Mouse (Mus musculus) heart, adult 8-10 months (tissue): ENCODE results near the gene Rara. TPM values are rescaled to one million over a fixed set of nuclear protein-coding genes. Genes with fewer than 3 reads are reported as not detected.

Experiments
- DNase-seq: peaks from one replicate; pipeline ENCODE4 v3.0.0; 2022; ENCODE audit warnings: low spot score
- total RNA-seq, 4 experiments: library from RNA; stranded (reverse); gene quantifications; 2 replicates each; pipeline ENCODE4 v1.2.4; 2022

Gene Rara
- total RNA-seq, 4 experiments from 2014 or later = 10.8 to 13.5 (median 11.9) TPM

- no peak for DNase-seq
Measured at GRCm38 (mm10) chr11:98995987-98996386, 68.4 kb downstream of the Rara start.

- DNase-seq = no peak
Measured at GRCm38 (mm10) chr11:98997659-98998058, 70.0 kb downstream of the Rara start.

DNA sequence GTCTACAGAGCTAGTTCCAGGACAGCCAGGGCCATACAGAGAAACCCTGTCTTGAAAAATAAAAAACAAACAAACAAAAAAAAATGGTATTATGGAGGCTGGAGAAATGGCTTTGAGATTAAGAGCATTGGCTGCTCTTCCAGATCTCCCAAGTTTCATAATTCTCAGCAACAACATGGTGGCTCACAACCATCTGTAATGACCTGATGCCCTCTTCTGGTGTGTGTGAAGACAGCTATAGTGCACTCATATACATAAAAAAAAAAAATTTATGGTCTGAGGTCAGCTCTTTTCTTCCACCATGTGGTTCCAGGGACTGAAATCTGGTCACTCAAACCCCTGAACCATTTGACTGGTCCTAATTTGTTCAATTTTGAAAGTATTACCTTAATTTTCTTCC, 71.2 kb downstream of the Rara start:
- no peak for DNase-seq

- no peak for DNase-seq
Measured at GRCm38 (mm10) chr11:98999243-98999642, 71.6 kb downstream of the Rara start.

- no peak for DNase-seq
Measured at GRCm38 (mm10) chr11:99006788-99007187, 79.2 kb downstream of the Rara start.

DNA sequence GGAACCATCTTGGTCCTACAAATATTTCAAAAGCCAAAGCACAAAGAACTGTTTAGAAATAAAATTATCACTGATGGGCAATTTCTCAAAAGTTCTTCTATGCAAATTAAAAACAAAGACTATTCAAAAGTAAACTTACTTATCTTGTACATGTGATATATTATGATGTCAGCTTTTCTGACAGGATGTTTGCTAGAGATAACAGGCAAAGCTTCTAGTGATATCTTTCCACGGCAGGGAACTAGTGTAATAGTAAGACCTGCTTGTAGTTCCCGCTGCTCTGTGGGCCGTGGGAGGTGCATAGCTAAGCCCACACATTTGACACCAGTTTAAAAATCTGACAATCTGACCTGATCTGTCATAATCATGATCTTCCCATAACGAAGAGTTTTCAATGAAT, 82.5 kb downstream of the Rara start:
- no peak for DNase-seq

- DNase-seq = no peak
Measured at GRCm38 (mm10) chr11:99010706-99011105, 83.1 kb downstream of the Rara start.

DNA sequence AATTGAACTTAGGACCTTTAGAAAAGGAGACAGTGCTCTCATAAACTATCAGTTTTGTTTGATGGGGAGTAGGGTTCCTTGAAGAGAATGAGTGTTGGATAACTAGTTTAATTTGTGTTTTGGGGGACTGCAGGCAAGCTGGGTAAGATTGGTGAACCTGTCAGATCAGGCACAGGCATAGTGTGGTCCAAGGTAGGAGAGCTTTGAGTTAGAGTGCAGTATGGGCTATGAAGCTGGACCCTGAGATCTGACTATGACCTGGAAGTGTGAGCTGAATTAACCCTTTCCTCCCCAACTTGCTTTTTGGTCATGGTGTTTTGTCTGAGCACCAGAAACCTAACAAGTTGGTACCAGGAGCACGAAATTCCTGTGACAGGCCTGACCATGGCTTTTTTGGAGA, 86.2 kb downstream of the Rara start:
- no peak for DNase-seq

GRCm38 (mm10) chr11:99019844-99020243, 92.2 kb downstream of the Rara start:
- DNase-seq = no peak

GRCm38 (mm10) chr11:99022384-99022933, 94.8 kb downstream of the Rara start:
- no peak for DNase-seq

GRCm38 (mm10) chr11:99023094-99023493, 95.5 kb downstream of the Rara start:
- DNase-seq = no peak

DNA sequence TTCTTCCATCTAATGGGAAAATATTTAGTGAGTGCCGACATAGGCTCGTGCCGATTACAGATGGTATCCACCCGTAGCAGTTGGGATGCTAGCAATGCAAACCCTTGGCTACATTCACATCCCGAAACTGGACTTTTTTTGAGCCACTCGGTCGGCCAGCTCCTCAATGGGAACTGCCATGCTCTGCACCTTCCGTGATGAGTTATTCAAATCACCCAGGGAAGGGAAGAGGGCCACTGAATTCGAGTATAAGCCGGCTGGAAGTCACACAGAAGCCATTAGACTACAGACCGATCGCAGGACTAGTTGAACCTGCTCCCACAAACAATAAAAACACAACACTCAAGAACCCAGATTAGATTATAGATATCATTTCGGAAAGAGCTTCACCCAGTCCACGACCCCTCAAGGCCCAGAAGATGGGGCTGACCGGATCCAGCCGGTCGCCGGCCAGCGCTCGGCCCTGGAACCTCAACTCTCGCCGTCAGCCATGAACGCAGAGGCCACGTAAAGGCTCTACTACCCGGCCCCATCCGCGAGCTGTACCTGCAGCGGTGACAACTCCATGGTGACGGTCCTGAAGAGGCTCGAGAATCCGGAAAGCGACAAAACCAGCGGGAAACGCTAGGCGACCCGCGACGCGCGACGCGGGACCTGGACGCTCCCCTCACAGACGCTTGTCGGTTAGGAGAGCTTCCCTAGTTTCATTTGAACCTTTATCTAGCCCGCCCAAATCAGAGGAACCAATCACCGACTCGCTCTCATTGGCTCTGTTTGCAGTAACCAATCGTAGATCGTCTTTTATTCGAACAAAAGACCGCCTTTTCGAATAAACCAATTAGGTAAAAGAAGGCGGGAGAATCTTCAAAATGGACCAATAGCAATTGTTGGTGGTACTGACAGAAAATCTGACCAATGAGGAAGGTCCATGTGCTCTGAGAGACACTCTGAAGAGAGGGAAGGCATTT, 96.2 kb downstream of the Rara start, which contains the start of gene Top2a:
Top2a (minus strand) TSS at position 690 of the 968 bp plus-strand sequence.
- DNase-seq = peak; percentile 100

Other genes starting within 250 kb of the Rara start
- gene Psmd3, start 245.3 kb upstream of the Rara start, total RNA-seq = 100 to 1,000 TPM in 1 of 4 experiments, 10 to 100 TPM in 3; 95.0 to 106 (median 99.1) TPM
- not detected for gene Csf3, start 226.6 kb upstream of the Rara start, total RNA-seq
- 10 to 100 TPM; 44.4 to 49.9 (median 46.8) TPM for gene Med24, start 198.4 kb upstream of the Rara start, total RNA-seq
- gene Thra, start 187.2 kb upstream of the Rara start, total RNA-seq = 10 to 100 TPM; 92.5 to 98.4 (median 95.1) TPM
- gene Nr1d1, start 152.5 kb upstream of the Rara start, total RNA-seq = 100 to 1,000 TPM in 2 of 4 experiments, 10 to 100 TPM in 2; 81.4 to 121 (median 101) TPM
- 10 to 100 TPM; 72.1 to 84.3 (median 78.7) TPM for gene Msl1, start 132.3 kb upstream of the Rara start, total RNA-seq
- 10 to 100 TPM; 16.0 to 20.9 (median 17.8) TPM for gene Casc3, start 122.9 kb upstream of the Rara start, total RNA-seq
- 1 to 10 TPM in 1 of 4 experiments, under 1 TPM in 3; 0.38 to 1.1 (median 0.76) TPM for gene Rapgefl1, start 91.0 kb upstream of the Rara start, total RNA-seq
- 10 to 100 TPM in 3 of 4 experiments, 1 to 10 TPM in 1; 9.4 to 12.6 (median 11.5) TPM for gene Wipf2, start 64.2 kb upstream of the Rara start, total RNA-seq
- gene Cdc6, start 20.0 kb upstream of the Rara start, total RNA-seq = under 1 TPM; 0.16 to 0.49 (median 0.25) TPM
- under 1 TPM in 1 of 4 experiments, not detected in 3; 0.44 TPM for gene Gjd3, start 55.2 kb downstream of the Rara start, total RNA-seq
- gene Top2a, start 96.4 kb downstream of the Rara start, total RNA-seq = 1 to 10 TPM in 2 of 4 experiments, under 1 TPM in 2; 0.41 to 3.2 (median 0.94) TPM
- 10 to 100 TPM; 79.9 to 86.6 (median 84.1) TPM for gene Igfbp4, start 113.4 kb downstream of the Rara start, total RNA-seq
- under 1 TPM; 0.06 to 0.43 (median 0.16) TPM for gene Tns4, start 161.5 kb downstream of the Rara start, total RNA-seq
- gene Ccr7, start 227.3 kb downstream of the Rara start, total RNA-seq = under 1 TPM in 3 of 4 experiments, not detected in 1; 0.14 to 0.57 (median 0.25) TPM